Mouse (Mus musculus): ENCODE results near the gene Pou3f3.

DNA sequence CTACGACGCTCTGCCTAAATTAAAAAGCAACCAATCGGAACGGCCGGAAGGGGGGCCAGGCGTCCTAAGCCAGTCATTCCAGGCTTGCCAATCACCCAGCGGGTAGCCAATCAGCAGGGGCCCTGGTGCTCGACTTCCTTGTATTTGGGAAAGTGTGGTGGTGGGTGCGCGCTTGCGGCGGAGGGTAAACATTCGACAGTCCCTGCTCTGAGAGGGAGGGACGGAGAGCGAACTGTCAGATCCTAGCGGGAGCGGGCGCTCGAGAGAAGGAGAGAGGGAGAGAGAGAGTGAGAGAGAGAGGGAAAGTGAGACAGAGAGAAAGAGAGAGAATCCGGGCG, at the start of gene Pou3f3:
- no peak for TF ChIP-seq CTCF (IDR thresholded peaks at IDR 0.05; ENCODE audit: extremely low read depth, insufficient read depth, insufficient read length, insufficient replicate concordance)
- TF ChIP-seq POLR2A (IDR thresholded peaks at IDR 0.05; ENCODE audit: low read depth, low read length), result no peak

Data from spleen, adult 2 months (tissue).